Mouse (Mus musculus) mesoderm, embryonic 11.5 days (tissue): ENCODE measurements at regions not wholly inside any gene's neighbourhood (a gene's known extent, or its start where the extent isn't known, plus 50 kb on each side); places are given as distances from the start of the nearest gene placed in this dataset.

Source experiments
- DNase-seq: peaks from one replicate; pipeline ENCODE4 v3.0.0-alpha.2; 2012; ENCODE audit warnings: low read depth, low spot score

GRCm38 (mm10) chr3:128429706-128430105 is 533.6 kb upstream of the Fam241a start:
- no peak for DNase-seq

GRCm38 (mm10) chr3:128415568-128415967 is 519.4 kb upstream of the Fam241a start:
- no peak for DNase-seq

- no peak for DNase-seq
These were observed 517.4 kb upstream of the Fam241a start for GRCm38 (mm10) chr3:128413481-128413880.

- peak; percentile 12 for DNase-seq
These were observed 516.0 kb upstream of the Fam241a start for GRCm38 (mm10) chr3:128412157-128412556.

- no peak for DNase-seq
These were observed 498.7 kb upstream of the Fam241a start for GRCm38 (mm10) chr3:128394805-128395204.

GRCm38 (mm10) chr3:128380579-128380978 is 484.5 kb upstream of the Fam241a start:
- no peak for DNase-seq

- DNase-seq = peak; percentile 24
These were observed 473.5 kb upstream of the Fam241a start for GRCm38 (mm10) chr3:128369521-128370127.

GRCm38 (mm10) chr3:128362310-128362709 is 466.2 kb upstream of the Fam241a start:
- no peak for DNase-seq

GRCm38 (mm10) chr3:128349123-128349522 is 453.0 kb upstream of the Fam241a start:
- DNase-seq = peak; percentile 76

GRCm38 (mm10) chr3:128347782-128348574 is 451.9 kb upstream of the Fam241a start:
- DNase-seq = peak; percentile 20

GRCm38 (mm10) chr3:128337508-128337907 is 441.4 kb upstream of the Fam241a start:
- no peak for DNase-seq

GRCm38 (mm10) chr3:128337031-128337430 is 440.9 kb upstream of the Fam241a start:
- peak; percentile 88 for DNase-seq

GRCm38 (mm10) chr3:128327677-128328076 is 431.6 kb upstream of the Fam241a start:
- no peak for DNase-seq

- DNase-seq = no peak
These were observed 405.2 kb upstream of the Fam241a start for GRCm38 (mm10) chr3:128301312-128301711.

- DNase-seq = no peak
These were observed 402.0 kb upstream of the Fam241a start for GRCm38 (mm10) chr3:128298110-128298509.

GRCm38 (mm10) chr3:128287846-128288245 is 391.7 kb upstream of the Fam241a start:
- no peak for DNase-seq

GRCm38 (mm10) chr3:128285214-128285613 is 389.1 kb upstream of the Fam241a start:
- DNase-seq = no peak

- DNase-seq = no peak
These were observed 384.5 kb upstream of the Fam241a start for GRCm38 (mm10) chr3:128280626-128281025.

GRCm38 (mm10) chr3:128270576-128270975 is 374.5 kb upstream of the Fam241a start:
- no peak for DNase-seq

GRCm38 (mm10) chr3:128261208-128261607 is 365.1 kb upstream of the Fam241a start:
- no peak for DNase-seq

- DNase-seq = no peak
These were observed 351.7 kb upstream of the Fam241a start for GRCm38 (mm10) chr3:128247816-128248215.

GRCm38 (mm10) chr3:128239813-128240421 is 343.8 kb upstream of the Fam241a start:
- DNase-seq = no peak

- no peak for DNase-seq
These were observed 334.3 kb upstream of the Fam241a start for GRCm38 (mm10) chr3:128230390-128230789.
